Mouse (Mus musculus): Measurements from ENCODE around the gene Prl2b1. TPM values are rescaled to one million over a fixed set of nuclear protein-coding genes. Genes with fewer than 3 reads are reported as not detected.

The Prl2b1 gene
- polyA plus RNA-seq (2017; shearing (Covaris generic)): not detected

DNA sequence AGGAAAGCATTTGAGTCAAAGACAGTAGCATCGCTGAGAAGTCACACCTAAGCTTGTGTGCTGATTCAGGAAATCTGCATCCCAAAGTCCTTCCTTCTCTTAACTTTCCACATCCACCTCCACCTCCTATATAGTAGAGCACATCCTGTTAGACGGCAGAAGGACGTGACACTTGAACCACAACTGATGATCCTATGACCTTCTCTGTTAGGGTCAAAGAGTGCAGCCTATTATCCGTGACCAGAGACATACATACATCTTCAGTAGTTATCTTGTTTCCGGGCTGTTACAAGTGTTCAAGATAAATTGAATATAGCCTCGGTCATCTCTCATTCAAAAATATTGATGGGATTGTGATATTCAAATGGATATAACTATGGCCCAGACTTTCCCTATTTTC lies at the start of gene Prl2b1:
Prl2b1 (minus strand) TSS at position 101 of the 400 bp plus-strand sequence.

DNA sequence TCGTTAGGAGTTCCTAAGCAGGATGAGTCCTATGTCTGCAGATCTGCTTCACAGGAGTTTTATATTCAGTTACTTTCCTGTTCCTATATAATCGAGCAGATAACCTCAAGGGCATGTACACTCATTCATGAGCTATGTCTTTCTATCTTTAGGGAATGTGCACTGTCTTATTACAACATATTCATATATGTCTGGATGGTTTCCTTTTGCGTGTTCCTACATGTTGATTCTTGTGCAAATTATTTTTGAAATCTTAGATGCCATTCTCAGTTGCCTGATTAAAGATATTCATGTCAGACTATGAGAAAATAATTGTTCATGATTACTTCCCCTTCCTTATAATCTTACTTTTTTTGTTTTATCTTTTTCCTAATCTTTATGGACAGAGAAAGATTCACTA lies 47.9 kb upstream of the Prl2b1 start, which contains the start of gene Prl8a6:
Prl8a6 (minus strand) TSS at position 101 of the 400 bp plus-strand sequence.

DNA sequence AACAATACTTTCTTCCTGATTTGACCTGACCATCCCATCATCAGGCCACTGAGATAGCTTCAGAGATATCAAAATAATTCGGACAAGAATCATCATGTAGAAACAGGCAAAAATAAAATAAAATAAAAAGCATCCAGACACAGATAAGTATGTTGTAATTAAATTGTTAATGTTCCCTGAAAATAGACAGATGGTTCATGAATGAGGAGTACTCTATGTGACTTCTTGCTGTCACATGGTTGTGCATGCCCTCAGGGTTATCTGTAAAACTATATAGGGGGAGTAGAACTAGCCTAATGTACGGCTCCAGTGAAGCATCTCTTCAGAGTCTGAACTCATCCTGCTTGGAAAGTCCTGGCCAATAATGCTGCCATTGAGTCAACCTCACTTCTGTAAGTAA lies 45.3 kb downstream of the Prl2b1 start, which contains the start of gene Prl8a2:
Prl8a2 (plus strand) TSS at position 301 of the 400 bp plus-strand sequence.

Other genes starting within 250 kb of the Prl2b1 start
- not detected for gene Prl3d3, start 234.1 kb downstream of the Prl2b1 start, polyA plus RNA-seq (2017; shearing (Covaris generic))
- not detected for gene Prl3c1, start 194.2 kb downstream of the Prl2b1 start, polyA plus RNA-seq (2017; shearing (Covaris generic))
- gene Prl3b1, start 149.0 kb downstream of the Prl2b1 start, polyA plus RNA-seq (2017; shearing (Covaris generic)): not detected
- not detected for gene Prl3a1, start 131.4 kb downstream of the Prl2b1 start, polyA plus RNA-seq (2017; shearing (Covaris generic))
- under 1 TPM; 0.36 to 0.66 TPM for gene Prl6a1, start 78.2 kb downstream of the Prl2b1 start, polyA plus RNA-seq (2017; shearing (Covaris generic))
- not detected for gene Prl8a2, start 45.2 kb downstream of the Prl2b1 start, polyA plus RNA-seq (2017; shearing (Covaris generic))
- 1 to 10 TPM in 1 of 2 experiments, not detected in 1; 1.3 TPM for gene Prl8a6, start 47.8 kb upstream of the Prl2b1 start, polyA plus RNA-seq (2017; shearing (Covaris generic))
- gene Prl8a8, start 122.4 kb upstream of the Prl2b1 start, polyA plus RNA-seq (2017; shearing (Covaris generic)): under 1 TPM in 1 of 2 experiments, not detected in 1; 0.51 TPM
- gene Prl8a9, start 173.8 kb upstream of the Prl2b1 start, polyA plus RNA-seq (2017; shearing (Covaris generic)): not detected
- gene Prl8a1, start 191.3 kb upstream of the Prl2b1 start, polyA plus RNA-seq (2017; shearing (Covaris generic)): not detected
- not detected for gene Prl7b1, start 219.7 kb upstream of the Prl2b1 start, polyA plus RNA-seq (2017; shearing (Covaris generic))